Mouse (Mus musculus): ENCODE results near the gene Atxn1.

DNA sequence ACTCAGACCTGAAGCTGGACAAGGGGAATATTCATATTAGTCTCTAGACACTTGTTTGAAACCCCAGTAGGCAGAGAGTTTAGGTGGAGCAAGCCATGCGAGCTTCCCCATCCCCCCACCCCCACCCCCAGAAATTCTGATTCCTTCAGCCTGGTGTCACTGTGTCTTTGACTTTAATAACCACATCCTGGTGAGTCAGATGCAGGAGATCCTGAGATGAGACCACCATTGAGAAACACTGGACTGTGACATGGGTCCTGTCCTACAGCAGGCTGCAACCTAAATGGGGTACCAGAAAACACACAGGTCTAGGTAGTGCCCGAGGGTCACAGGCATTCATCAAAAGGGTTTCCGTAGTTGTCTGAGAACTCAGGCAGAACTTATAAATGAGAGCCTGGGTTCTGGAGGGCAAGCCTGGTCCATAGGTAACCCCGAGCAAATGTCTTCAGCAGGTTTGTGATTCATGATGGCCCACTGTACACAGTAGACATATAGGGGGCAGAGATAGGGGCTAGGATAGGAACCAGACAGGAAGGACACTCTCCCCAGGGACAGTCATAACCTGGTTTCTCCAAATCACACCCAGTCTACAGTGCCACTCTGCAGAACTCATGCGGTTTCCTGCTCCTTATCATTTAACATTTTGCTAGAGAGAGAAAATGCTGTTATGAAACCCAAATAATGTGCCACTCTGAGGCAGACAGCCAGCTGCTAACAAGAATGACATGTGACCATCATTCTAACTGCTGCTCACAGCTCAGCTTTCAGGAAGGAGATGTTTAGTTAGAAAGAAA lies 114.4 kb downstream of the Atxn1 start:
- TF ChIP-seq CTCF (IDR thresholded peaks at IDR 0.05) (no peak), EP300 (IDR thresholded peaks at IDR 0.05) (no peak)

Data from lung, postnatal 0 days (tissue).